Mouse (Mus musculus): ENCODE data around the gene Vipas39.
"Not testable (repeated sequence)": the region's sequence is repeated elsewhere in the genome, so short reads cannot be mapped to it uniquely, and the experiment has no call there.

Gene Vipas39

DNA sequence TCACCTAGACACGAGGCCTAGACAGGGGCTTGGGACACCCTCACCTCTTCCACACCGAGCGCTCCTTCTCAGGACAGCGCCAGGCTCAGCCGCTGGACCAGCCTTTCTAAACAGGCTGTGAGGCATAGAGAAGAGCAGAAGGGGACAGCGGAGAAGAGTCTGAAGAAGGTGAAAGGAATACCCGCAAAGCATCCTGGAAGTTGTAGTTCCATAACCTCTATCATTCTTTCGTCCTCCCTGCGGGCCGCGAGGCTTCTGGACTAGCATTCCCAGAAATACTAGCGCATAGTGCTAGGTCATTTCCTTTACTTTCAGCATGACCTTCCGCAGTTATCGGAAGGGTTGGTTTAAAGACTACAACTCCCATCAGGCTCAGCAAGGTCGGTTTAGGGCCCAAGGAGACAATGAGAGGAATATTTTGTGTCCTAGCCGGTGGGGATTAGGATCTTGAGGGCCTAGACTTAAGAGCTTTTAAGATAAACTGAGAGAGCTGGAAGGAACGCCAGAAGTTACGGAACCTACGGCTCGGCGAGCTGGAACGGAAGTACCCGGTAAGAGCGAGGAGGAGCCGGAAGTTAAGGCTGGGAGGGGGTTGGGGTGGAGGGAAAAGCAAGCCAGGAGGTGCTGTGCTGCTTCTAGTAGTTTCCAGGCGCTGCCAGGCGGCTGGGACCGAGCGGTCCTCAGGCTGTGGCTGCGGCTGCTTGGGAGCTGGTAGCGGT lies at the start of gene Vipas39, which contains the start of gene Ahsa1:
Vipas39 (minus strand) TSS at position 149 of the 719 bp plus-strand sequence.
Ahsa1 (plus strand) TSS at position 372 of the 719 bp plus-strand sequence.
- peak; percentile 79 for DNase-seq (ENCODE audit: low spot score)

DNA sequence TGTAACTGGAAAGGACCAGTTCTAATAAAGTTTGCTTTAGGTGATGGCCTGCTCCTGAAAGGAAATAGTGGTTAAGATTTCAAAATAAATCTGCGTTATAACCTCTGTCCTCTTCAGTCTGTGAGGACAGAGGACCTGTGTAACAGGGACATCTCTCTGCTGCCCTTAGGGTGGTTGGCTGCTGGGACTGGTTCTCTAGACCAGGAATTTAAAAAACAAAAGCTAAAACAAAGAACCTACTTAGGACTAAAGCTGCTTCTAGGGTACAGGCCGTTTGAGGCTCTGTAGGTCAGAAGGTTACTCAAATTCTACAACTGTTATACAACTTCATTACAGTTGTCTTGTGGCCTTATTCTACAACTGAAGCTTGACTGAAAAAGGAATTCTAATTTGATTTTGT lies 47.0 kb upstream of the Vipas39 start:
- DNase-seq (ENCODE audit: low spot score), result no peak

DNA sequence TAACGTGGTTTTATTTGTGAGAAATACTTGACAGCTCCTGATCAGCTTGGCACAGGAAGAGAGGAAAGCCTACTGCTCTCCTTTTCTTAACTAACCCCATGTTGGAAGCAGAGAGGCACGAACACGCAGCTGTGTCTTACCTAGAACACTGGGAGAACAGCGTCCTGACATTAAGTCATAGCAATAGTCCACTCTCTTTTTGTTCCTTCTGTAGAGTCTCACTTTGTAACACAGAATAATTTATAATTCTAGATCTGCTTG lies 40.5 kb upstream of the Vipas39 start:
- not testable (repeated sequence) for DNase-seq (ENCODE audit: low spot score)

DNA sequence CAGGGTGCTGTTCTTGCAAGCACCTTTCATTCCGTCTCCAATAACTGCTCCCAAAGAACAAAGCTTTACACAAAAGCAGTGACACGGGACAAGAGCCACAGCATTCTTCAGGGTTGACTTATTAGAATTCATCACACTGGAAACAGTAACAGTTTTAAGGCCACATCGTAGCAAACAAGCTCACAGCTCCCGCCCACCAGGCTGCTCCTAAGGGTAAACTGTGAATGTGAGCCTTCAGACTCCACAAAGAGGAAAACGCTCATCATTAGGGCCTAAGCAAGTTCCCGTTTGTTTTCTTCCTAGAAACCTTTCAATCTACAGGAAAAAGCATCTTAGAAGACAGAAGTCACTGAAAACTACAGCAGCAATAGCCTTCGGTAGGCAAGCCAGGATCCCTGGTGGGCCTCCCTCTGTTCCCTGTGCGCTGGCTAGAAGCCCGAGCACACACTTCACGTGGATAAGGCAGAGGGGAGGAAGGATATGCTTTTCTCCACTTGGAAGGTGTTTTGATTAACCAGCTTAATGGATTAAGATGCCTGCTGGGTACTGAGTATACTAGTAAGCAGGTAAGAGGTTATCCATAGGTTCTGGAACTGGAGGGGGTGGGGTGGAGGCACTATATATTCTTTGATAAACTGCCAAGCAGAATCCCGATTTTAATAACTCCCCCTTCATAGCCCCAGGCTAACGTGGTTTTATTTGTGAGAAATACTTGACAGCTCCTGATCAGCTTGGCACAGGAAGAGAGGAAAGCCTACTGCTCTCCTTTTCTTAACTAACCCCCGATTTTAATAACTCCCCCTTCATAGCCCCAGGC lies 39.9 kb upstream of the Vipas39 start:
- DNase-seq (ENCODE audit: low spot score), result no peak

DNA sequence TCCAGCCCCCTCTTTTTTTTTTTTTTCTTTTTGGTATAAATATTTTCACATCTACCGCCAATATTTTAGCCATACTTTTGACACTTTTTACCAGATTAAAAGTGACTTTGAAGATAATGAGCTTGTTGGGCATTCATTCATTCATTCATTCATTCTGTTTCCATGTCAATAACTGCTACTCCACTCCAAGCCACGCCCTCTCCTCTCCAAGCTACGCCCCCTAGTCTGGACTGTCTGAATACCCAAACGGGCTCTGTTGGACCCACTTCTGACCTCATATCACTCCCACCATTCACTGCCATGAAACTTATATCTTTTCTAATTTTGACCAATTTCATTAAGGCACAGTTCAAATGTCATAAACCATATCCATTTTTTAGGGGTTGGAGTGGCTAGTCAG lies 35.1 kb upstream of the Vipas39 start:
- DNase-seq (ENCODE audit: low spot score), result no peak

DNA sequence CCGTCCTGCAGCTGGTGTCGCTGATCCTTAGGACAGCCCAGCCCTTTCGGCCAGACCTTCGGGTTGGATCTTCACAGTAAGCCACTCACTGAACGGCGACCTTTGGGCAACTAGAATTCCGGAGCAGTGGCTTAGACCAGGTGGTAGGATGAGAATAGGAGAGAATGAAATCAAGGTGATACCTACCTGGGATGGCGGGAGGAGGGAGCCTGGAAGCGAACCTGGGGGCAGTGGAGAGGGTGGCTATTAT lies 34.3 kb upstream of the Vipas39 start:
- DNase-seq (ENCODE audit: low spot score), result no peak

DNA sequence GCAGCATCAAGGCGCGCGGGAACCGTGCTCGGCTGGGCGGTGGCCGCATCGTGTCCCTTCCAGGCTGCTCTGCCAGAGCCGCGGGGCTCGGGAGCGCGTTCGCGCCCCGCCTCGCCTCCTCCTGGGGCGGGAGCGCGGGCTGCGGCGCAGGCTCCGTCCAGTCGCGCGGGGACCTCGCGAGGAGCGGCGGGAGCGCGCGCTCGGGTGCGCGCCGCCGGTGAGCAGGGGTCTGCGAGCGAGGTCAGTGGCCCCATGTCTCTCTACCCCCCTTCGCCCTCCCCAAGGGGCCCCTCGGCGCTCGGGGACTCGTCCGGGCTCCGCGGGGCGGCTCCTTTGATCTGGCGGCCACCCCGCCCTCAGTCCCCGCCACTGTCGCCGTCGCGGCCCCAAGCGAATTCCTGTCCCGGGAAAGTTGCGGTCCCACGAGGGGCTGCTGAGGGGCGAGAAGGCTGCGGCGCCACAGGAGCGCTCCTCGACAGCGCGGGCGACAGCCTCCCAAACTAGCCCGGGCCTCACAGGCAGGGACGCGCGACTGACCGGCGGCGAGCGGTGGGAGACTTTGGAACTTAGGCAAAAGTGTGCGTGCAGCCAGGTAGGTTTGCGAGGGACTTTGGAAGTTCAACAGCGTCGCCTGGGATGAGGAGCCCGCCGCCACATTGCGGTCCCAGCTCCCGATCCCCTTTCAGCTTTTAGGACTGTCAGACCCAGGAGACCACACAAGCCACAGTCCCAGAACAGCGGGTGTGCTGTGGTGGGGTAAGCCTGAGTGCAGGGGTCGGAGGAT lies 33.8 kb upstream of the Vipas39 start, which contains the start of gene Ism2:
Ism2 (minus strand) TSS at position 49 of the 784 bp plus-strand sequence.
- peak; percentile 56 for DNase-seq (ENCODE audit: low spot score)

DNA sequence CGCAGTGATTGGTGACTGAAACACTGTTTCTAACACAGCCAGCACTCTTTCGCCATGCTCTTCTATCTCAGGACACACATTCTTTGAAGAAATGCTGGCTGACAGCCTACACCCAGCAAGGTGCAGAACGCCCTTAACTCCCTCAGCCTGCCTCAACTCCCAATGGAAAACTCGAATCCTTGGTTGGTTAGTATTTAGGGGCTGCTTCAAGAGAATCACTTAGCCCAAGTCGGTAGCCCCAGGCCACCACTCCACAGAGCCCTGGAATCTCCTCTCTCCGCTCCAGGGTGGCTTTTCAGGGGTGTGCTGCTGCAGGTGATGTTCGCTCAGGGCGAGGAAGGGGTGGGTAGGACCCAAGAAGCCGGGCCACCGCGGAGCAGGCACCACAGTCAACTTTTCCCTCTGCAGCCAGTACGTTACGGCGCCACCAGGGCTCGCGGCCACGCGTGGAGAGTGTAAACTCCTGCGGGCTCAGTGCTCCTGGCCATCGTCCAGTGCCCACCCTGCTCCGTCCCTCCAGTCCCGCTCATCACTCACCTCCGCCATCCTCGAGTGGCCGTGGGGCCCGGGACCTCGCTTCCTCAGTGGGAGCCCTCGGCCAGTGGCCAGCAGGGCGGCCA lies 33.1 kb upstream of the Vipas39 start:
- DNase-seq (ENCODE audit: low spot score), result no peak

DNA sequence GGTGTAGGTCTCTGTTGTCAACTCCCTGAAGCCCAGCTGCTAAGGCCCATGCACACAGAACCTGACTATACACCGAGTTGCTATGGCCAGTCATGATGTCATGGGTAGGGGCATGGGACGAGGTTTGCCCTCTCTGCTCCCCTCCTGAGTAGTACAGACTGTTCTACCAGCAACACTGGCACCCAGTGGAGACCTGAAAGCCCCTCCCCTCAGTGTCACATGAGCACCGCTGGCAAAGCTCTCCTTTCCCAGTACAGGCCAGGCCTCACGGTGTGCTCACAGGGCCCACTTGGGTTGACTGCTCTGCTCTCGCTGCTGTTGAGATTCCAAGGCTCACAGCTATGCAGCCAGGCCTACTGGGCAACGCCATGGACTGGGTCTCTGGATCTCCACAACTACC lies 27.9 kb upstream of the Vipas39 start:
- DNase-seq (ENCODE audit: low spot score), result no peak

DNA sequence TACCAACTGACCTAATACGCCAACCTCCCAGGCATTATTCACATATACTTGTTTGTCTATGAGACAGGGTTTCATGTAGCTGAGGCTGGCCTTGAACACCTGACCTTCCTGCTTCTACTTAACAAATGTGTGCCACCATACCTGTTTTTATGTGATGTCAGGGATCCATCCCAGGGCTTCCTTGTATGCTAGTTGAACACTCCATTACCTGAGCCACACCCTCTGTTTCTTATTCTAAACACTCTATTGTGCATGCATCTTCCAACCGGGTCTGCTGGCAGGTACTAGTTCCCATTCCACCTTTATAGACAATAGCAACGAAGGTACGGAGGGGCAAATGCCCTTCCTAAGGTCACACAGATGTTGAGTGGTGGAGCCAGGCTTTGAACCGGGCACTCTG lies 23.0 kb upstream of the Vipas39 start:
- no peak for DNase-seq (ENCODE audit: low spot score)

DNA sequence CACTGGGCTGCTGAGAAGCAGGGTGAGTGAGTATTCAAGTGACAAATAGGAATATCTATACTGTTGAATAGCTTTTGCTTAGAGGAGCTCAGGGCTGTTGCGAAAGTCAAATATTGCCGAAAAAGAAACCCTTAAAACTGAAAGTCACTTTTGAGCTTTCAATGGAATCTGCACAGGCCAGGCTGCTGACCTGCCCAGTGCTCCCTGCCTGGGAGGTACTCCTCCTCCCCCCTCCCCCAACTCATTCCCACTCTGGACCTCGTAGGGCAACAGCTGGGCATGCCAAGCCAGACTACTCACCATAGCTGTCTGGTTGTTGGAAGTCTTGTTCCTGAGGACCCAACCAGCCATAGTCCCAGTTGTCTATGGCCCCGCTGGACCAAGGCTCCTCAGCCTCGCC lies 18.7 kb upstream of the Vipas39 start:
- DNase-seq (ENCODE audit: low spot score), result no peak

DNA sequence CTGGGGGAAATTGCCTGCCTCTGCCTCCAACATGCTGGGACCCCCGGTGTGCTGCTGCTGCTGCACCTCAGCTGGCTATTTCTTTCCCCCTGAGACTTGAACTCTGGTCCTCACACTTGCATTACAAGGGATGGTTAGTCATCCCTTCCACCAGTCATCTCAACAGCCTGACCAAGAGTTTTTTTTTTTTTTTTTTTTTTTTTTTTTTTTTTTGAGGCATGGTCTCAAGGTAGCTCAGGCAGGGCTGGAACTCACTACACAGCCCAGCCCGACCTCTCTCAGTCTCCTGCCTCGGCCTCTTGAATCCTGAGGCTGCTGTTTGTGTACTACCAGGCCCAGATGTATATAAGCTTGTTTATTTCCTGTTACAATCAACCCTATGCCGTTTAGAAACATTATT lies 18.2 kb upstream of the Vipas39 start:
- DNase-seq (ENCODE audit: low spot score), result no peak

DNA sequence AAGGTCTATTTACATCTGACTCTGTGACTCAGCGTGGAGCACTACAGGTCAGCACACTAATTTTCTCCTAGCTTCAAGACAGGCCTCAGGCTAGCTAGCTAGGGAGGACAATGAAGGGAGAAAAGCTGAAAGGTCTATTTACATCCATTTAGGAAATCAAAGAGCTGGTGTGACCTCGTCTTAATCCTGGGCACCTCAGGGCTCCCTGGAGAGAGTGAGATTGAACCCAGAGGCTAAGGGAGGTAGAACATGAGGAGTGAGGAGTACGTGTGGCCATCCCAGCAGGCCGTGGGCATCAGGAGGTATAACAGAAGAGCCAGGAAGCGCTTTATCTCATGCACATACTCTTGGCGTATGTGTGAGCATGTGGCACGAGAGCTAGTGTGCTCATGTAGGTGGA lies 17.6 kb upstream of the Vipas39 start:
- no peak for DNase-seq (ENCODE audit: low spot score)

DNA sequence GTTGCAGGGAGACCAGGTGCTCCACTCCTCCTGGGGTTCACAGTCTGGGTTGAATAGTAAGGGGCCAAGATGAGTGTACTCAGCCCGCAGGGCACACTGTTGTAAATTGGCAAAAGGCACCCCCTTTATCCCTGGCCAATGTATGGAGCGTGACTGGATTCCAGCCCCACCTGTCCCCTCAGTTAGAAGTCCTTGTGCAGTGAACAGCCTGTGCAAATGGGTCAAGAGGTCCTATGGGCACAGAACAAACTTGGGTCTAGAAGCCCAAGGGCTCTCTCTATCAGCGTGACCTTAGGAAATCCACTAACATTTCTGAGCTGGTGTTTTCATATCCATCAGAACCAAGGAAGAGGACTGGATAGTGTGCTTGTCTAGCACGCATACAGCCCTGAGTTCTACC lies 16.7 kb upstream of the Vipas39 start:
- DNase-seq (ENCODE audit: low spot score), result no peak

DNA sequence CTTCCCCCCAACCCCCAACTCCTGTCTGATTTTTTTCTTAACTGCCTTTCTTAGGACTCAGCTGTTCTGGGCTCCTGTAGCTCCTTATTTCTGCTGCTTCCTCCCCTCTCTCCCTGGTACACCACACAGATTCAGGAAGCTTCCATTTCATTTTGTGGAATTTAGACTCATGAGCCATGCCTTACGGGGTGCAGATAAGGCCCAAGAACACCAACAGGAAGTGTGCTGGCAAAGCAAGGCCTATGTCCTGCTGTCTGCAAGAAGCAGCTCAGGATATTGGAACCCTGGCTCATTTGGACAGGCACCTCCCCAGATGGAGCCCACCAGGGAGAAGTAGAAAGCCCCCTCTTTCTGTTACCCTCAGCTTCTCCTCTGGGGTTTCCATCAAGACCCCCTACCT lies 15.7 kb upstream of the Vipas39 start:
- no peak for DNase-seq (ENCODE audit: low spot score)

DNA sequence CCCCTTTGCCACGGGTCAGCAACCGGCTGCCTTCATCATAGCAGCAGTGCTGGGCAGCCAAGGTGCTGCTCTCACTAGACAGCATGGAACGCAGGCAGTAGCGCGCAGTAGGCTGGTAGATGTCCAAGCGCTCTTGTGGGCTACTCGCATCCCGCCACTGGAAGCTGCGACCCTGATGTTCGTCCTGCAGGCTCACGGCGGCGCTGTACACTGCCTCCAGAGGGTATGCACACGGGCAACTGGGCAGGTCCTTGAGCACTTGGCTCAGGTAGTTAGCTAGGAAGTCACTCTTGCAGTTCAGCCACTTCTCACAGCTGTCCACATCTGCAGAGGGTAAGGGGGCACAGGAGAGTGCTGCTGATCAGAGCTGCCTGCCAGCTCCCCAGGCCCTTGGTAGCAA lies 13.8 kb upstream of the Vipas39 start:
- DNase-seq (ENCODE audit: low spot score), result peak; percentile 24

DNA sequence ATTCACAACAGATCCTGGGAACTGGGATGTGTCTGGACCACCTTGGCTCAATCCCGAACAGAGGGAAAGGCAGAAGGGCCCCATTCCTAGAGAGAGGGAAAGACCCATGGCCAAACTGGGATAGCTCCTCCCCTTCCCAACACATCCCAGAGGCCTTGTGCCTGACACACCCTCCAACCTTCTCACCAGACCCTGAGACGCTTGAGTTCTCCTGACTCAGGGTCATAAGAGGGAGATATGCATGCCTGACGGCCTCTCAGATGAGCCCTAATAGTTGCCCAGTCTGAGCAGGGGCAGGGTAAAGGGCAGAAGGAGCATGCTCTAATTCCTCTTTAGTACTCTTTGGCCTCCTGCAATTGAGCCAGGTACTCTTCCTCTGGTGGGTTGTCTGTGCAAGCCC lies 13.3 kb upstream of the Vipas39 start:
- no peak for DNase-seq (ENCODE audit: low spot score)

DNA sequence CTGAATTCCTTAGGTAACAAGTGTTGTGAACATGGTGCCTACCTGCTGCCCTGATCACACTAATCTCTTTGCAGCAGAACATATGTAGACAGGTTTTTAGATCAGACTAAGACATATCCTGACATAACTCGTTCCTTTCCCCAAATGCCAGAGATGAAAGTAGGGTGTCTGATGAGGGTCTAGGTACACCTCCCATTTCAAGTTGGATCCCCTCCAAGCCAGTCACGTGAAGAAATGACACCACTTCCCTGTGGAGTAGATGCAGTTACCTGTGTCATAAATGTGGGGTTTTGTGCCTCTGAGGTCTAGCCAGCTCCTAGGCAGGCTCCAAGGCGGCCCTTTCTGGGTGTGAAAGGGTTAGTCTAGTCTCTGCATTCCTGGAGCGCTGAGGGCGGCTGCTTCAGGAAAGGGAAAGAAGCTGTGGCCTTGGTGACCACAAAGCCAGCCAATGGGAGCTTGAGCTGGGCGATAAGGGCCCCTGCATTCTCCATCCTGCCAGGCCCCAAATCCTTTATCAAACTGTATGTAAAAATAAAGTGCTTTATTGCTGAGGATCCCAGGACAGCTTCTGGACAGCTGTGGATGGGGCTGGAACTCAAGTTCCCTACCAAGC lies 12.2 kb upstream of the Vipas39 start:
- DNase-seq (ENCODE audit: low spot score), result peak; percentile 55

DNA sequence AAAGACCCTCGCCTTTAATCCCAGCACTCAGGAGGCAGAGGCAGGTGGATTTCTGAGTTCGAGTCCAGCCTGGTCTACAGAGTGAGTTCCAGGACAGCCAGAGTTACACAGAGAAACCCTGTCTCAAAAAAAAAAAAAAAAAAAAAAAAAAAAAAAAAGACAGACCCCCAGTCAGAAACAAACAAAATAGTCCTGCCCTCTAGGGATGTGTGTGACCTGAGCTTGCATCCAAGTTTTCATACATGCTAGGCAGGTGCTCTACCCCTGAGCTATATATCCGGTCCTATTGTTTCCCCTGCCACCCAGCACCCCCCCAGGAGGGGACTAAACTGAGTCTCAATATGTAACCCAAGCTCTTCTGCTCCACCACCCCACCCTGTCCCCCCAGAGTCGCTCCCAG lies 11.2 kb upstream of the Vipas39 start:
- not testable (repeated sequence) for DNase-seq (ENCODE audit: low spot score)

DNA sequence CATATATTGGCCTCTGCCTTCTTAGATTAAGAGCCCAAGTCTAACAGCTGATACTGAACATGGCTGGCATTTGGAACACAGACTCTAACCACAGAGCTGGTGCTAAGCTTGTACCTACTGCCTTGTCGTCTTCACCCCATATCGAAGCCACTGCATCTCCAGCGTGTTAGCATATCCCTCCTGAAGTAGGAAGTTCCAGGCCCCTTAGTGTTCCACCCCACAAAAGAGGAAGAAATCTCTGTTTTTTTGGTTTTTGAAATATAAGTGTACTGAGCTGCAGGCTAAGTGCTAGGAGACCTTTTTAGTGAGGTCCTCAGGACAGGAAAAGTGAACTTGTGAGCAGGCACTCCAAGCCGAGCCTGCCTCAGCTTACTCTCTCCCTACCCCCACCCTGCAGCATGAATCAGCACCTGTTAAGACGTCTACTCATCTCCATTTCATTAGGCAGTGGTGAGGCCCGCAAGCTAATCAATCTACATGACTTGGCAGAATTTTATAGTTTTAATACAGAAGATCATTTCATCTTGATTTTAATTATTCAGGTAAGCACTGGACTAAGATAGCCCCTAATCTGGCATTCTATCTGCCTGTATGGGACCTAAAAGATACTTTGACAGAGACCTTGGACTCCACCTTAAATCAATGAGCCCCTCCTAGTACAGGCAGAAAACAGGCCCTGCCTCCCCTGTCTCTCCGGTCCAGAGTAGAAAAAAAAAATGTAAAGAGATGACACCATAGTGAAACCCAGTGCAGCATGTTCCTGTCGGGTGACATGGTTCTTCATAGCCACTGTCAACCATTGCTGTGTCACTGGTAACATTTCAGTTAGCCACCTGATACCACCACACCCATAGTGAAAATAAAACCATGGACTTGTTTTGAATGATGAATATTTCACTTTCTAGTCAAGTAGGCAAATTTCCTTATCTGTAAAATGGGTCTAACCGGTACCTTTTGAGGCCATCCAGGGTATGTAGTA lies 9.1 kb upstream of the Vipas39 start:
- no peak for DNase-seq (ENCODE audit: low spot score)

DNA sequence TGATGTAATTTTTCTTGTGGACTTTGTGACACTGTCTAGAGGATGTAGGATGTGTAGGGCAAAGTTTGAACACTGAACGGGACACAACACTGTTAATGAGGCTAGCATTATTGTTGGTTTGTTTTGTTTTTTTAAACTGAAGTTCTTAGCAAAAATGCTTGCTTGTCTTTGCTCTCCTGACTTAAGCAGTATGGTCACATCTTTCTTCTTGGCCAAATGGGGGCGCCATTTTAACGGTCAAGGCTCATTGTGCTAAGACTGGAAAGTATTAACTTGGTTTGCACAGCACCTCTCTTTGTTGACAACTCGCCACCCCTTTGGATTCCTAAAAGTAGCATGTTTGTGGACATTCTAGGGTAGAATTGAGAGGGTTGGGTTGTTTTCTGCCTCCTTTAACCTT lies 1.6 kb upstream of the Vipas39 start:
- no peak for DNase-seq (ENCODE audit: low spot score)
